Mouse (Mus musculus): Measurements from ENCODE around the gene Ttc28. TPM values are rescaled to one million over a fixed set of nuclear protein-coding genes. Genes with fewer than 3 reads are reported as not detected.
A peak's percentile ranks its signal among the peaks of the same experiment; 100 is the strongest.
"Not testable (repeated sequence)": the region's sequence is repeated elsewhere in the genome, so short reads cannot be mapped to it uniquely, and the experiment has no call there.

Gene Ttc28
- polyA plus RNA-seq, 1 experiment from 2014 or later, result 14.5 TPM

DNA sequence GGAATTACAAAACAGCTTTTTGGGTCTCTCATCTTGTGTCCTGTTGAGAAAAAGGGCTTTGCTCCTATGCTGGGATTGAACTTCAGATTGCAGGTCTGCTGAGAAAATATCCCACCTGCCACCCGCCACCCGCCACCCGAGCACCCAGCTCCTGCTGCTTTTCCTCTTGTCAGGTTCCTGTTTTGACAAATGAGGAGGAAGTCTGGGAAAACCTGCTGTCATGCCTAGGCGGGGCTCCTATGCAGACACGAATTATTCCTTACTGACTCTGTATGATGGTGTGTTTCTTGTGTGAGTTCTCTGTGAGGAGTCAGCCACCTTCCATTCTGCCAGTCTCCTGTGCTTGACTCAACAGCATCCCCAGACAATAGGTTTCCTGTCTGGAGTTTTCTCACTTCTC, 19.2 kb upstream of the Ttc28 start:
- H3K4me1 ChIP-seq (replicated peaks), result 0 out of 2 replicates have a peak, but pooled peaks cover 4% of the 10 kb centered on the region
- no peak overlapping the region for H3K27ac ChIP-seq
- H3K36me3 ChIP-seq, result peaks cover 88% of the 10 kb centered on the region
- H3K27me3 ChIP-seq (ENCODE audit: insufficient read depth, poor library complexity, severe bottlenecking), result no peaks in the 10 kb centered on the region
- H3K4me3 ChIP-seq, result no peak overlapping the region
- H3K9me3 ChIP-seq, result no peaks in the 10 kb centered on the region
- WGBS, result 93% methylated on average over 5 of the region's 5 CpGs
- DNase-seq (ENCODE audit: low spot score), result no peak

DNA sequence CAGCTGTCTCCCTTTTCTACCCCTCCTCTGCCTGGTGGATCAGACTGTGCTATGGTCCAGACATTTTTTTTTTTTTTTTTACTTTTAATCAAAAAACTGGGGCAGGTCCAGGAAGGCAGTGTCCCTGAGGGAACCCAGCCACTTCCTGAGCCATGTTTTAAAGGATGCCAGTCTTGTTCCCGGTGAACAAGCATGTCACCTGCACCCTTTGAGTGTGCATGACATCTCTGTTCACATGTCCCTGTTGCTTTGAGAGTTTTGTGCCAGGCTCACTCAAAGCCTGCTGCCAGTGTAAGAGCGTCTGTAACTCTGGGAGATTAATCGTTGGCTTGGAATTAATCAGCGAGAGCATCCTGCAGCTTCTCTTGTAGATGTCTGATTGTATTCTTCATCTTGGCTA, 11.1 kb upstream of the Ttc28 start:
- Histone ChIP-seq H3K36me3 (peaks cover 89% of the 10 kb centered on the region), H3K27ac (0 out of 2 replicates have a peak overlapping the region, but pooled peaks have one; percentile 35)
- no peak for DNase-seq (ENCODE audit: low spot score)

GRCm38 (mm10) chr5:110869242-110869669, 10.3 kb upstream of the Ttc28 start:
- no peak for DNase-seq (ENCODE audit: low spot score)

More for the DNA sequence above, 11.1 kb upstream of the Ttc28 start:
- WGBS, result 90% methylated on average over 4 of the region's 4 CpGs
- Histone ChIP-seq H3K27me3 (ENCODE audit: insufficient read depth, poor library complexity, severe bottlenecking) (no peaks in the 10 kb centered on the region), H3K4me1 (replicated peaks) (no peaks in the 10 kb centered on the region), H3K9me3 (no peaks in the 10 kb centered on the region), H3K4me3 (no peak overlapping the region)

DNA sequence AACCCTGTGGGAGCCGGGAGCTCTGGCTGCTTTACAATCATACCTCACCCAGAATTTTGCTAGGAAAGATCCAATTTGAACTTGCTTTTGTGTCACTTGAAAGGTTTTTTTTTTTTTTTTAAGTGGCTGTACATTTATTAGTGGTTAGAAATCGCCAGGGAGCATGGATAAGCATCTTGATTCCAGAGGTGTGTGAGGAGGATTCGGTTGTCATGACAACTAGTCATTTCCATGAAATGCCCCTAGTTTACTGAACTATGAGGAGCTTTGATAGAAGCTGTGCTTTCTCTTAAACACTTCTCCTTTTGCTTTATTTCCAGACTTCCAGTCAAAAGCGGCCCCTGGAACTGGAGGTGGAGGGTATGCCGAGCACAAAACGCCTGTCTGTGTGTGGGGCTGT, 6.4 kb upstream of the Ttc28 start:
- Histone ChIP-seq H3K36me3 (peaks cover 65% of the 10 kb centered on the region), H3K4me3 (no peak overlapping the region), H3K27ac (no peak overlapping the region), H3K4me1 (replicated peaks) (0 out of 2 replicates have a peak, but pooled peaks cover 3% of the 10 kb centered on the region), H3K27me3 (ENCODE audit: insufficient read depth, poor library complexity, severe bottlenecking) (no peaks in the 10 kb centered on the region), H3K9me3 (no peaks in the 10 kb centered on the region)
- DNase-seq (ENCODE audit: low spot score), result no peak
- 82% methylated on average over 6 of the region's 6 CpGs for WGBS

More at GRCm38 (mm10) chr5:110869242-110869669, 10.3 kb upstream of the Ttc28 start:
- Histone ChIP-seq H3K27ac (no peak overlapping the region), H3K36me3 (peaks cover 89% of the 10 kb centered on the region), H3K4me1 (replicated peaks) (no peaks in the 10 kb centered on the region), H3K9me3 (no peaks in the 10 kb centered on the region), H3K27me3 (ENCODE audit: insufficient read depth, poor library complexity, severe bottlenecking) (no peaks in the 10 kb centered on the region), H3K4me3 (no peak overlapping the region)
- 58% methylated on average over 8 of the region's 8 CpGs for WGBS

- DNase-seq (ENCODE audit: low spot score), result no peak
- Histone ChIP-seq H3K27me3 (ENCODE audit: insufficient read depth, poor library complexity, severe bottlenecking) (no peaks in the 10 kb centered on the region), H3K4me3 (no peak overlapping the region), H3K4me1 (replicated peaks) (peaks cover 10% of the 10 kb centered on the region), H3K27ac (no peak overlapping the region), H3K36me3 (peaks cover 55% of the 10 kb centered on the region), H3K9me3 (no peaks in the 10 kb centered on the region)
These were observed 4.9 kb upstream of the Ttc28 start for GRCm38 (mm10) chr5:110874711-110875110.

DNA sequence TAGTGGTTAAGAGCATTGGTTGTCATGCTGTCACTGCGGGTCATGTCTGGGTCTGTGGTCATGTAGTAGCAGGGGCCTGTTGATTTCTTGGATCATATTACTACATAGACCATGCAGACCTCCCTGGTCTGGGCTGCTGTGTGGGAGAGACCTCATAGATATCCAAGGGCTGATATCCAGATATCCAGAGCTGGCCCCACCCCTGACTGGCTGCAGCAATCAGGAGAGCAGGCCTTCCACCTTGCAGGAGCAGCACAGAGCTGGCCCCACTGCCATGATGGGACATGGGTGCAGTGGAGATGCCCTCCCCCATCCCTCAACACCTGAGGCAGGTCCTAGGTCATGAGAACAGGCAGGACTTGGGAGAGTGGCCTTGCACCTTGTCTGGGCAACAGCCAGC, 4.3 kb upstream of the Ttc28 start:
- Histone ChIP-seq H3K4me3 (no peak overlapping the region), H3K36me3 (peaks cover 50% of the 10 kb centered on the region), H3K27me3 (ENCODE audit: insufficient read depth, poor library complexity, severe bottlenecking) (no peaks in the 10 kb centered on the region), H3K9me3 (no peaks in the 10 kb centered on the region), H3K27ac (no peak overlapping the region), H3K4me1 (replicated peaks) (peaks cover 14% of the 10 kb centered on the region)
- 88% methylated on average over 1 of the region's 1 CpGs for WGBS
- DNase-seq (ENCODE audit: low spot score), result no peak

DNA sequence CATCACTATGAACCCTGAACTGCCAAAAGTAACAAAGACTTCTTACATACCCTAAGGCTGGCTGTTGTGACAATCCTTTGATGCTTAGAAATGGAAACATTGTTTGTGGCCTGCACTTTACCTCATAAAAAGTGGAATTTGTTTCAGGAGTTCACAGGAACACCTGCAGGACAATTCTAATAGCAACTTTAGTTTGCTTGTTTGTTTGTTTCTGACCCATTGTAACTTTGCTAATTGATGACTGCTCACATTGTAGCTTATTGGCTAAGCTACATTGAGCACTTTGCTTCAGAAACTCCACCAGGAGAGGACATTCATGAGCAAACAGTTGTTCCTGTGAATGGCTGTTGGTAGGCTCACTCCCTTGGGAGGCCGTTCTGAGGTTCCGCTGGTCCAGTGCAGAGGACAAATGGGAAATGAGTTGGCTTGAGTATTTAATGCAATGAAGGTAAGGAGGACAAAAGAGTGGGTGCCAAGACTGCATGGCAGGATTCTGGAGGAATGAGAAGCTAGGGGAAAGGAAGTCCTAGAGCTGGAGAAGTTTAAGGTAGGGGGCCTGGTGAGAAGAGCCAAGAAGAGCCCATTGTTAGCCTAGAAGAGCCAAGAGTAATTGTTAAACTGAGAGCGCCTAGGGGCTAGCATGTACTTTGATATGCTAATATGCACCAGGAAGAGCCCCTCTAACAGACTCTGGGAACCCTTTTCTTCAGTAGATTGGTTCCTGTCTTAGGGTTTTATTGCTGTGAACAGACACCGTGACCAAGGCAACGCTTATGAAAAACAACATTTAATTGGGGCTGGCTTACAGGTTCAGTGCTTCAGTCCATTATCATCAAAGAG, 1.7 kb upstream of the Ttc28 start:
- peaks cover 36% of the 10 kb centered on the region for H3K36me3 ChIP-seq
- no peak overlapping the region for H3K27ac ChIP-seq
- no peak overlapping the region for H3K4me3 ChIP-seq
- H3K27me3 ChIP-seq (ENCODE audit: insufficient read depth, poor library complexity, severe bottlenecking), result no peaks in the 10 kb centered on the region
- H3K9me3 ChIP-seq, result no peaks in the 10 kb centered on the region
- 77% methylated on average over 5 of the region's 5 CpGs for WGBS
- peaks cover 22% of the 10 kb centered on the region for H3K4me1 ChIP-seq (replicated peaks)
- DNase-seq (ENCODE audit: low spot score), result no peak

GRCm38 (mm10) chr5:110878526-110878925, 1.1 kb upstream of the Ttc28 start:
- H3K27me3 ChIP-seq (ENCODE audit: insufficient read depth, poor library complexity, severe bottlenecking); H3K4me3 ChIP-seq; H3K9me3 ChIP-seq; H3K27ac ChIP-seq; DNase-seq (ENCODE audit: low spot score): not testable (repeated sequence)
- Histone ChIP-seq H3K4me1 (replicated peaks) (peaks cover 22% of the 10 kb centered on the region), H3K36me3 (peaks cover 30% of the 10 kb centered on the region)
- WGBS, result 97% methylated on average over 1 of the region's 1 CpGs

DNA sequence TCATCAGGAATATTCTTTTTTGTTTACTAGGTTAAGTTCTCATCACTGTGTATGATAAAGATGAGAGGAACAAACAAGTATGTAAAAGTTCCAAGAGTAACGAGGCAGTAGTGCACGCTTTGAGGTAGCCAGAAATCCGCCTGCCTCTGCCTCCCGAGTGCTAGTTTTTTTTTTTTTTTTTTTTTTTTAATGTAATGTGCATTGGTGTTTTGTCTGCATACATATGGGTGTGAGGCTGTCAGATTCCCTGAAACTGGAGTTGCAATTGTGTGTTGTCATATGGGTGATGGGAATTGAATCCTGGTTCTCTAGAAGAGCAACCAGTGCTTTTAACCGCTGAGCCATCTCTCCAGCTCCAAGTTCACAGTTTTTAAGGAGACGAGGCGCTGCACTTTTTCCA, 561 bp upstream of the Ttc28 start:
- WGBS, result 63% methylated on average over 7 of the region's 7 CpGs
- Histone ChIP-seq H3K9me3 (no peaks in the 10 kb centered on the region), H3K27me3 (ENCODE audit: insufficient read depth, poor library complexity, severe bottlenecking) (no peaks in the 10 kb centered on the region), H3K27ac (peak overlapping the region; percentile 96), H3K4me1 (replicated peaks) (peaks cover 22% of the 10 kb centered on the region), H3K4me3 (peak overlapping the region; percentile 76), H3K36me3 (peaks cover 29% of the 10 kb centered on the region)
- DNase-seq (ENCODE audit: low spot score), result no peak

DNA sequence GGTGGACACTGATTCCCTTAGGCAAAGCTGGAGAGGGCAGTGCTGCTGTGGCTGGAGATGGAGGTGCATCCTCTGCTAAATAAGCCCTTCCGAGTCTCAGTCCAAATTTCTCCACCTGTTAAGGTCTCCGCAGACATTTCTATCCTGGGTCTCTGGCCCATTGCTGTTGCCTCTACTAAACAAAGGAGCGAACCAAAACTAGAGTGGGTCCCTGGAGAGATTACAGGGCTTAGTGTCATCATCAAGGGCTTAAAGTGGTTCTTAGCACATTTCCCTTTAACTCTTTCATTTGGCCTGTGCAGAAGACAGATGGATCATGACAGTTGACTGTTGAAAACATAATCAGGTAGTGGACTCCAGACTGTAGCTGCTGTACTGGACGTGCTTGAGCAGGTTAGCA, 9.0 kb downstream of the Ttc28 start:
- WGBS, result 85% methylated on average over 4 of the region's 4 CpGs
- Histone ChIP-seq H3K36me3 (peaks cover 48% of the 10 kb centered on the region), H3K4me1 (replicated peaks) (no peaks in the 10 kb centered on the region), H3K9me3 (no peaks in the 10 kb centered on the region), H3K27me3 (ENCODE audit: insufficient read depth, poor library complexity, severe bottlenecking) (no peaks in the 10 kb centered on the region), H3K27ac (no peak overlapping the region), H3K4me3 (no peak overlapping the region)
- no peak for DNase-seq (ENCODE audit: low spot score)

DNA sequence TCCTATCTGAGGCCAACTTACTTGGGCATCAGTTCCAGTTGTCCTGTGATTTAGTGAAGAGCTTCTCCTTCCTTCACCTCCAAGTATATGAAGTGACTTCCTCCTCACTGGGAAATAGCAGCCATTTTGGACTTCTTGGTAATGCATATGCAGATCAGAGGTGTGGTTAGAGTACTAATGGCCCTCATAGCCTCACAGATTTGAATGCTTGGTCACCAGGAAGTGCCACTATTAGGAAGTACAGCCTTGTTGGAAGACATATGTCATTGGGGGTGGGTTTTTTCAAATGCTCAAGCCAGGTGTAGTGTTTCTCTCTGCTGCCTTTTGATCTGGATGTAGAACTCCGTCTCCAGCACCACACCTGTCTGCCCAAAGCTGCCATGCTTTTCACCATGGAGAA, 10.3 kb downstream of the Ttc28 start:
- Histone ChIP-seq H3K27me3 (ENCODE audit: insufficient read depth, poor library complexity, severe bottlenecking) (no peaks in the 10 kb centered on the region), H3K4me3 (no peak overlapping the region), H3K9me3 (no peaks in the 10 kb centered on the region), H3K4me1 (replicated peaks) (no peaks in the 10 kb centered on the region), H3K27ac (no peak overlapping the region), H3K36me3 (peaks cover 49% of the 10 kb centered on the region)
- DNase-seq (ENCODE audit: low spot score), result no peak
- 81% methylated on average over 1 of the region's 1 CpGs for WGBS

DNA sequence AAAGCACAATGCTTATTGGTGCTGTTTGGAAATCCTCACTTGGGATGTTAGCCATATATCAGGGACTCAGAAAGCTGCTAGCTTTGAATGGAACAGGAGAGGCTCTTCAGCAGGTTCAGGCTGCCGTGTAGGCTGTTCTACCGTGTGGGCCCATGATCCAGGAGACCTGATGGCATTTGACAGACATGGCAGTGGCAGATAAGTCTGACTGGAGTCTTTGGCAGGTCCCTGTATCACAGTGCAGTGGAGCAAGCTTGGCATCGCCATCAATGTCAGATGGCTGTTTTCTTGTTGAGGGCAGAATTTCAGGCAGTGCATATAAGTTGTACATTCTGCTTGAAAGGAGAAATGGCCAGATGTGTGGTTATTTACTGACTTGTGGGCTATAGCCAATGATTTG, 11.0 kb downstream of the Ttc28 start:
- Histone ChIP-seq H3K27ac (no peak overlapping the region), H3K27me3 (ENCODE audit: insufficient read depth, poor library complexity, severe bottlenecking) (no peaks in the 10 kb centered on the region), H3K36me3 (peaks cover 49% of the 10 kb centered on the region), H3K4me3 (no peak overlapping the region), H3K9me3 (no peaks in the 10 kb centered on the region), H3K4me1 (replicated peaks) (no peaks in the 10 kb centered on the region)
- 94% methylated on average over 3 of the region's 3 CpGs for WGBS
- no peak for DNase-seq (ENCODE audit: low spot score)

DNA sequence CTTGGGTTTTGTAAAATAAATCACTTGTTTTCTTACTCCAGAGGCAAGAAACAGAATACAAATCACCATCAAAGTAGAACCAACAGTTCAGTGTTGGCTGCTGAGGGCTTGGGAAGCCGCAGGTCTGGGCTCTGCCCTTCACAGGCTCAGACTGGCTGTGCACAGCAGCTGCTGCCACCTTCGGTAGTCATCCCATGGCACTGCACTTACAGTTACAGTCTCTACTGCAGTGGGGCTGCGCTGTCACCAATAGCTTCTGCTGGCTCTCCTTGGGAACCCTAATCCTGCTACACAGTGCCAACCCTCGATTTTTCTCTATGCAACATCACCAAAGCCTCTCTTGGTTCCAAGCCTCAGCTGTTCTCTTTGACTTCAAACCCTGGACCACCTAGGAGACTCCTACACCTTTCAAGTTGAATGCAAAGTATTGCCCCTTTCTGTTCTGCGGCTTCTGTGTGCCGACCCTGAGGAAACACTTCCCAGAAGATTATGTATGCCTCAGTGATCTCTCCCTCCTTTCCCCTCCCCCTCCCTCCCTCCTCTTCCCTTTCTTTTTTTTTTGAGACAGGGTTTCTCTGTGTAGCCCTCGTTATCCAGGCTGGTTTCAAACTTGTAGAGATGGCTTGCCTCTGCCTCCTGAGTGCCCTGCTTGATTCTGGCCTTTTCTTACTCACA, 17.6 kb downstream of the Ttc28 start:
- WGBS, result 37% methylated on average over 7 of the region's 7 CpGs
- no peaks in the 10 kb centered on the region for H3K9me3 ChIP-seq
- H3K27ac ChIP-seq, result peak overlapping the region; percentile 69
- peaks cover 20% of the 10 kb centered on the region for H3K4me1 ChIP-seq (replicated peaks)
- peaks cover 54% of the 10 kb centered on the region for H3K36me3 ChIP-seq
- no peaks in the 10 kb centered on the region for H3K27me3 ChIP-seq (ENCODE audit: insufficient read depth, poor library complexity, severe bottlenecking)
- peak; percentile 10 for DNase-seq (ENCODE audit: low spot score)
- H3K4me3 ChIP-seq, result no peak overlapping the region
